Mouse (Mus musculus) cerebellum, adult 11 months (tissue): ENCODE measurements around the gene Col23a1.

Experiments used
- DNase-seq: peaks from one replicate; pipeline ENCODE4 v3.0.0; 2022

The Col23a1 gene

DNA sequence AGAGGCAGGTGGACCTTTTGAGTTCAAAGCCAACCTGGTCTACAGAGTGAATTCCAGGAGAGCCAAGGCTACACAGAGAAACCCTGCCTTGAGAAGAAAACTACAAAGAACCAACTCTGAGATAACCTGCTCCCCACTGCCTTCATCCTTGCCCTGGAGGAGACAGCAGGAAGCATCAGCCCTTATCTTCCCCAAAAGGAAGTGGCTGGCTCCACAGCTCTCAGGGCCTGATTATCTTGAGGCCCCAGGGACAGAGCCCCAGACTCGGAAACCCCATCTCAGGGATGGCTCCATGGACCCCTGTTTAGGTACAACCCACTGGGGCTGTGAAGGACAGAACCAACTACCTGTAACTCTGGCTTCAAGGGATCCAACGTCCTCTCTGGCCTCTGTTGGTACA lies 254.7 kb downstream of the Col23a1 start:
- DNase-seq, result no peak

DNA sequence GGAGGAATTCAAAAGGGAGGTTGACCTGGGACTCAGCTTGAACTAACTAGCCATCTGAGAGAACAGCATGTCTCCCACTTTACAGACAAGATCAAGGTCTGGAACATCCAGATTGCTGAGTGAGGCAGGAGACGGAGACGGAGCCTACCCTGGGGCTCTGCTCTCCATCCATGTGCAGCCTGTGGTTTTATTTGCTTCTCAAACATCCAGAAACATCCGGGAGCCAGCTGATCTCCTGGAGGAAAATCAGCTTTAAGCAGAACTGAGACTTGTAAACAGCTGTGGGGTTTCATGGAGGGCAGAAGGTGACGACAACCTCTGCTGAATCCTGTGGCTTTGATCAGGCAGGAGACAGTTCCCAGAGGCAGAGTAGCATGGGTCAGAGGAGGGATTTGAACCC lies 256.1 kb downstream of the Col23a1 start:
- DNase-seq, result no peak

DNA sequence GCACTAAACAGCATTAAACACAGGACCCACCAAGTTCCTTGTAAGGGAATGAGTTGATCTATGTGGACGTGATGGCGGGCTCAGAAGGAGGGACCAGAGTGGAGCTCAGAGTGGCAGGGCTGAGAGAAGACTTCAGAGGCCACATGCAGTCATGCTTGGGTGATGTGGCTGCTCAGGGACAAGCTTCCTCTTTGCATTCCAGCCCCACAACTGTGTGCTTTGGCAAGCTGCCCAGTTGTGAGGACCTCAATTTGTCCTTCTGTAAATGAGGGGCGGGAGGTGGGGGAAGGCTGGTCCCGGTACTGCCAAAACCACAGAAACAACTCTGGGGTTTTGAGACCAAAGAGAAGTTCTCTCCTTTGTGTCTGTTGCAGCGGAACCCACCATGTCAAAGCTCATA lies 261.5 kb downstream of the Col23a1 start:
- DNase-seq, result no peak

DNA sequence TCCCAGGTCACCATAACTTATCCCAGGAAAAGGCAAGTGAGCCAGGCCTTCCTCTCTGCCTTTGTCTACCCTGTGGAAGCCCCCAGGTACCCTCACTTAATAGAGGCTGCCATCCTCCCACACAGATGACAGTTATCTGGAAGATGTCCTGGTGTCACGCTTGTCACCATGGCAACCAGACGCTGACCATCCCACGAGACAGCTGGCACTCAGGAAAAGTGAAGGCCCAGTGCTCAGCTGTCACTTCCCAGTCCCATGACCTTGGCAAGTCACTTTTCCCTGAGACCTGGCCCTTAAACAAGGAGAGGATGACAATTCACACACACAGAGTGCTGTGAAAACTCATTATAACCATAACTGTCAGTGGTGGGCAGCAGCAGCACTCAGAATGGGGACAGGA lies 262.4 kb downstream of the Col23a1 start:
- DNase-seq, result no peak

DNA sequence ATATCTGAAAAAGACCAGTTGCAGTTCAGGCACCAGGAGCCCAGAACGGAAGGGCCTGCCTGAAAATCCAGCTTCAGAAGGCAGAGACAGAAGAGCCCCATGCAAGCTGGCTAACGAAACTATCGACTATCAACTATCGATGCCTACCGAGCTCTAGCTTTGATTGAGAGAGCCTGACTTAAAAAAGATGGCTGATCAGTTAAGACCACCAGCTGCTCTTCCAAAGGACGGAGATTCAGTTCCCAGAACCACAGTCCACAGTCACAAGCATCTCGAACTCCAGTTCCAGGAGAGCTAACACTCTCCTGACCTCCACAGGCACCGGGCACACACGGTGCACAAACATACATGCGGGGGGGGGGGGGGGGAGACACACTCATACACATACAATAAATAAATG lies 264.9 kb downstream of the Col23a1 start:
- DNase-seq, result no peak

DNA sequence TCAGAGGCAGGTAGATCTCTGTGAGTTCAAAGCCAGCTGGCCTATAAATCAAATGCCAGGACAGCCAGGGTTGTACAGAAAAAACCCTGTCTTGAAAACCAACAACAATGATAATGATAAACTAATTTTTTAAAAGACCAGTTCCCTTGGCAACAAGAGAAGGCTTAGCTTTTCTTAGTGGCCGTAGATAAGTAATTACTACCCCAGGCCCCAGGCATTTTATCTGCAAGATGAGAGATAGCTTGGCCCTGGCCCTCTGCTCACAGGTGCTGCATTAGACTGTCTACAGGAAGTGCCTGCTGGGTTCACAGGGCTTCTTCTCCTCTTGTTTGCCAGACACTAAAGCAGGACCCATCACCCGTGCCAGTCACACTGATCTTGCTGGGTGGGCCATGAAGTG lies 265.3 kb downstream of the Col23a1 start:
- DNase-seq, result no peak

DNA sequence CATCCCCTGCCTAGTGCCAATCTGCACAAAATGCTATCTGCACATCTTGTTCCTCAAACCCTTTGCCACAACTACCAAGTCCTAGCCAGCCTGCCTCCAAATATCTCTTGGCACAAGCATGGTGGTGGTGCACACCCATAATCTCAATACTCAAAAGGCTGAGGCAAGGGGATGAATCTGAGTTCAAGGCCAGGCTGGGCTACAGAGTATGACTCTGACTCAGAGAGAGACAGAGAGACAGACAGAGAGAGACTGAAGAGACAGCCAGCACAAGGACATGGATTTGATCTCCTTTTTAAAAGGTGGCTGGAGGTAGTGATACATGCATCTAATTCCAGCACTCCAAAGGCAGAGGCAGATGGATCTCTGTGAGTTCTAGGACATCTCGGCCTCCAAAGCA lies 273.6 kb downstream of the Col23a1 start:
- DNase-seq, result no peak

DNA sequence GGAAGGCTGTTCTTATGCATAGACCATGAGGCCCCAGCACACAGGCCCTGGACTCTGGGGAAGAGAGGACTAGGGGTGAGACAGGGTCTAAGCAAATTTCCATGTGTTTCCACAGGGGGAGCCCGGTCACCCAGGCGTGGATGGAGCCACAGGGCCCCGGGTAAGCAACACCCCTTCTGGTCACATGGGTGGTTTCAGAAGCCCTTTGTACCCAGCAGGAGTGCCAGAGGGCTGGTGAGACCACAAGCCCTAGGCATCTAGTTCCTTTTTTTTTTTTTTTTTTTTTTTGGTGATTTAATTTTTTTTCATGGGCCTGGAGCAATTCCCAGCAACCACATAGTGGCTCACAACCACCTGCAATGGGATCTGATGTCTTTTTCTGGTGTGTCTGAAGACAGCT lies 275.3 kb downstream of the Col23a1 start:
- no peak for DNase-seq

DNA sequence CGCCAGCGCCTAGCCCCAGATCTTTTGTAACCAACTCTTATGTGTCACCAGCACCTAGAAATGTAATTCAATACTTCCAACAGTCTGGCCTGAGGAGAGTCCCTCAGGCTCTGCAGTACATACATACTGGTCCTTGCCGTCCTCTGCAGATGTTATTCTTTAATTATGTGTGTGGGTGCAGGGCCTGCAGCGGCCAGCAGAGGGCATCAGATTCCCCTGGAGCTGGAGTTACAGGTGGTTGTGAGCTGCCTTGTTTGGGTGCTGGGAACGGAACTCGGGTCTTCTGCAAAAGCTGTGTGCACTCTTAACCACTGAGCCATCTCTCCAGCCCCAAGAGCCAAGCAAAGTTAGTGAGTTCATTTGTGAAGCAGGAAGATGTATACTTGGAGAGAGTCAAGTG lies 276.2 kb downstream of the Col23a1 start:
- DNase-seq, result no peak

DNA sequence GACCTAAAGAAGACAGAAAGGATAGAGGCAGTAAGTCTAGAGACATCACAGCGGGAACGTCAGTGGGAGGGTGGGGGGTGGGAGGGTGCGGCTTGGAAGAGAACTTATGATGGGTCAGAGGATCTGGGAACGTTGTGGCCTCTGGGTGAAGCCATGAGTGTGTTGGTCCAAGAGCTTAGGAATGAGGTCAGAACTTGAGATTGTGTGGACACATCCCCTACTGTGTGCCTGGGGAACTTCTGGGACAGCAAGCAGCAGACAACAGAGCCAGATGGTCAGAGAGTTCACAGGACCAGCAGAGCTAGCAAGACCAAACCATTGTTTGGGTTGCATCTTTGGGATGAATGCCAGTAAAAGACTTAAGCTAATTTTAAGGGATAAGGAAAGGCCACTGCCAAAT lies 279.1 kb downstream of the Col23a1 start:
- DNase-seq, result no peak

DNA sequence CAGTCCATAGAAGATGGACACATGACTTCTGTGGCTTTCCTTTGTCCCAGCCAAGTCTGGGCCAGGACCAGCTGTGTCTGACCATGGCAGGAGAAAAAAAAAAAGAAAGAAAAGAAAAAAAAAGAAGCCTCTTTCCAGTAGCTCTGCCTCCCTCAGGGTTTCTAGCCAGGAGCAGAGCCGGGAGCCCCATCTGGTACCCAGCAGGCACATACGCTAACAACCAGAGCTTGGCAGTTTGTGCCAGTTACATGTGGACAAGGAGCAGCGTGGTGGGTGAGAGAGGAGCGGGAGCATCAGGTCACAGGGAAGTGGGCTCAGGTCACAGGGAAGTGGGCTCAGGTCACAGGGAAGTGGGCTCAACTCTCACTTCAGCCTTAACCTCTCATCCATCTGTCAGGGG lies 286.7 kb downstream of the Col23a1 start:
- no peak for DNase-seq

DNA sequence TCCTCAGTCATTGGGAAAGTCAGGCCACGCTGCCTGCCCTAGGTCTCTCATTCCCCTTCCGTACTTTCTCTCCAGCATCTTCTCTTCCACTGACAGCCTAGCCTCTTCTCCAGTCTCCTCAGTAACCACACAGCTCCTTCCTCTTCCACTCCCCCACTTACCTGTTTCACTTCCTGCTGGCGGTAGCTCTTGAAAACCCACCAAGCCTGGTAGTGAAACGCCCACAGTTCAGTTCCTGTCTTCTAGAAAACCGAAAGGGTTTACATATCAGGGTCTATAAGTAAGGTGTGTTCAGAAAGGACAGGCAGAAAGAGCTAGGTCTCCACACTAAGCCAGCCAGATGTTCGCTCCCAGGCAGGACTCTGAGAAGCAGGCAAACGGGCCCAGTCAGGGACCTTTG lies 287.9 kb downstream of the Col23a1 start:
- no peak for DNase-seq

DNA sequence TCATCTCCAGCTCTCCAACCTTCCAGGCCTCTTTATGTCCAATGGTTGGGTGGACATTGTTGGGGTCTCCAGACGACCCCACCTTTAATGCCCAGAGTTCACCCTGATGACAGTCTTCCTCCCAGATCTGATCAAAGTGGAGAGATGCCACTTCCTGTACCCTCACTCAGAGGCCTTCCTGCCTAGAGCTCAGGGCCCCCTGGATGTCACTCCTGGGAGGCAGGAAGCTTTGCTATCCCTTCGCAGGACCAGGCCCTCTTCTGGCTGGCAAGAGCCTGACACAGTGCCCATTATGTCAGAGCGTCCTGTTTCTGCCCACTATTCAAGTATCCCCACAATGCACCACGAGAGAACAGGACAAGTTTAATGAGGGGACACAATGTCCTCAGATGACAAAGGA lies 289.3 kb downstream of the Col23a1 start:
- no peak for DNase-seq

DNA sequence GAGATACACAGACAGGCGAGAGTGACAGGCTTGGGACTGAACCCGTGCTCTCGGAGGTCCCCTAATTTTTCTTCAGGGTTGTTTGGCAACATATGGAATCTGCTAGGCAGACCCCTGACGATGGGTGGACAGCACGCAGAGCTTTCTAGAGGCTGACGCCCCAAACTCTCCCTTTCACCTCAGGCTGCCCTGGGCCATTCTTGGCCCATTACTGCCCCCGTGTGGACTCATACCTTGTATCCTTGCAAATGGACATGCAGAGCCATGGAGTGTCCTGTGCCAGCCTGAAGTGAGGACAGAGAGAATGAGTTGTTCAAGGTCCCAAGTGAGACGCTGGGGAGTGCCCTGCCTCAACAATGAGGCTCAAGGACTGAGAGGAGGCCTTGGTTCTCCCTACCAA lies 293.0 kb downstream of the Col23a1 start:
- DNase-seq, result peak; percentile 58

DNA sequence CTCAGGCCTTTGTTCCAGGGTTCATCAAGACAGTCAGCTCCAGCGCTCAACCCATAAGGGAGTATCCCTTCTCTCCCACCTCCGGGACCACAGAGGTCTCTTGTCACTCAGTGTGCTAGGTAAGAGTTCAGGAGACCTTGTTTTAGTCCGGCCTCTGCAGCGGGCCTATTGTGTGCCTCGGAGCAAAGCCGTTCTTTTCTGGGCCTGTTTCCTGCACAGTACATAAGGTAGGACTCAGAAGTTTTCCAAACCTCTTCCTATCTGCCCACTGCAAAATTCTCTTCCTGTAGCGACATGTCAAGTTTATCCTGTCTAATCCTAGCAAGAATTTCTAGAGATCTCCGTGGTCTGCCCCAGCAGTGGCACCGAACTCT lies 294.3 kb downstream of the Col23a1 start:
- no peak for DNase-seq

DNA sequence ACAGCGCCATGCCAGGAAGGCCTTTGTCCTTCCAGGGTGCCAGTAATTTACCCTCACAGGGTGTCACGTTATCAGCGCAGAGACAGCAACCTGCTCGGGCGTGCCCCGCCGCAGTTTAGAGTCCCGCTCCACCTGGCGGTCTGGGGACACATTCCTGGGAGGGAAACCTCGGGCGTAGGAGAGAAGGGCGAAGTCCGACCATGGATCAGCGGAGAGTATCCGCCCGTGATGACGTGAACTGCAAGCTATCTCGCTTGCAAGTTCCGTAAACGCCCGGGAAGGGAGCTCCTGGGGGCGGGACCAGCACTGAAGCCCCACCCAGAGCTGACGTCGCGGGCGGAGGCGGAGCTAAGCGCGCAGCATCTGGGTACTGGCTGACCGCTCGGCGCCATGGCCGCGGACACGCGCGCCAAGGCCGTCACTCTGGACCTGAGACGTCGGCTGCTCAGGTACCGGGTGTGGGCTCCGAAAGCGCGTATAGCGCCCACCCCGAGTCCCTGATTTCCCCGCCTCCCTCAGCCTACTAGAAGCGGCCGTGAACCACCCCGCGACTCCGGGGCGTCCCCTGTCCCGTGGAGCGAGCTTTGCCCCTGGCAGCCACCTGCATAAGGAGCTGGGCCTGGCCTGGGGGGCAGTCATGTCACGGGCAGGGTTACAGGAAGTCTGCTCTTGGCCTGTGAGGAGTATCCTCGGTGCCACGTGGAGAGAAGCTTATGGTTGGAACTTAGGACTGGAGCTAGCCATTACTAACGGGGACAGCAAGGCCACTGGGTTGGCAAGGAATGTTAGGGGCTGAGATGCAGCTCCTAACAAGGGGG lies 294.9 kb downstream of the Col23a1 start, which contains the start of gene Phykpl:
Gene Phykpl, plus strand, starts transcription at position 327 of the 818 bp plus-strand sequence.
- DNase-seq, result peak; percentile 96

DNA sequence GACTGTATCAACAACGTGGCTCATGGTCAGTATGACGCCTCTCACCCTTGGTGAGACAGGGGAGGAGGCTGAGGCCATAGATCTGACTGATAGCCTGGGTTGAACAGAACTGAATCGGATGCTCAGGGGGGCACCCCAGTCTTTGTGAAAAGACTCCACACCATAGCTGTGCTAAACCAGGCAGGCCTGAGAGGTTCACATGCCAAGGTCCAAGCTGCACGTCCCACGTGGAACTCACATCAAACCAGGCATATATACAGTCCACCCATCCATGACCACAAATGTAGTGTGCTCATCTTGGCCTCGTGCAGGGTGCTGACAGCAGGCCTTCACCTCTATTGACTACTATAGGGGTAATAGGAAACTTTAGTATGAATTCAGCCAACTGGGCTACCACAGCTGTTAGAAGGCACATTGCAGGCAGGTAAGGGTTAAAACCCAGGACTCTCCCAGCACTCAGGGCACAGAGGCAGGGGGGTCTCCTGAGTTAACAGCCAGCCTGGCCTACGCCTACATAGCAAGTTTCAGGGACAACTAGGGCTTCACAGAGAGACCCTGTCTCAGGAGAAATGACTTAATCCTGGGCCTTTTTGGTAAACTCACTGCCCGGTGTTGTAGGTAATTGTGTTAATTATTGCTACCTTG lies 296.0 kb downstream of the Col23a1 start:
- no peak for DNase-seq

DNA sequence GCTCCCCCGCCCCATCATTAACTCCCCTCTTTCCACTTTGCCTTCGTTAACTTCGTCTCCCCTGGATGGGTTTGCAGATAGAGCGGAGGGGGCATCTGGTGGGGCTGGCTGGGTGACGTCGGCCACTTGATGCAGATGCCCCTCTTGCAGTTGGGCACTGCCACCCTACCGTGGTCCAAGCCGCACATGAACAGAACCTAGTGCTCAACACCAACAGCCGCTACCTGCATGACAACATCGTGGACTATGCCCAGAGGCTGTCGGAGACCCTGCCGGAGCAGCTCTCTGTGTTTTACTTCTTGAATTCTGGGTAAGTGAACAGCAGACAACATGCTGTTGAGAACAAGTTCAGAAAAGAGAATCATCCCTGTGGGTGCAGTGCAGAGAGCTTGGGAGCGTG lies 296.7 kb downstream of the Col23a1 start:
- DNase-seq, result no peak

DNA sequence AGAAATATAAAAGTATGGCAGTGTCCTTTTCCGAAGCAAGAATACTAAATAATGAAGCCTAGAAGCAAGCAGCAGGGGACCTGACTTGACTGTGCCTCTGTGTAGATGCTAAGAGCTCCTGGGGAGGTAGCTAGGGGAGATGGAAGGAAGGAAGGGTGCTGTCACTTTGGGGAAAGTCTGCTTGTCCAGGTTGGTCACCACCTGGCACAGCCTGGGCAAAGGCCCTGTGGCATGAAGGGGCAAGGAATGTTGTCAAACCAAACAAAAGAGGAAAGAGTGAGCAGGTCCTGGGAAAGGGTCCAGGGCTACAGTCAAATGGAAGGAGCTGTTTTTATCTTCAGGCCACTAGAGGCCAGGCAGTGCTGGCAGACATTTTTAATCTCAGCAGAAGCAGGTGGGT lies 297.3 kb downstream of the Col23a1 start:
- DNase-seq, result no peak

DNA sequence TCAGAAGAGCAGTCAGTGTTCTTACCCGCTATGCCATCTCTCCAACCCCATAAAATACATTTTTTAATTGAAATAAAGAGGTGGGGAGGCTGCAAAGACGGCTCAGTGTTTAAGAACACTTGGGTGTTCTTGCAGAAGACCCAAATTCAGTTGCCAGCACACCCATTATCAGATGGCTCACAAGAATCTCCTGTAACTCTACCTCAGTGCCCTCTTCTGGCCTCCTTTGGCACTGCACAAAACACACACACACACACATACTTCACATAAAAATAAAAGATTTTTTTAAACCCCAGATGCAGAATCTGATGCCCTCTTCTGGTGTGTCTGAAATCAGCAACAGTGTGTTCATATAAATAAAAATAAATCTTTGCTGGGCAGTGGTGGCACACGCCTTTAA lies 299.1 kb downstream of the Col23a1 start:
- no peak for DNase-seq

DNA sequence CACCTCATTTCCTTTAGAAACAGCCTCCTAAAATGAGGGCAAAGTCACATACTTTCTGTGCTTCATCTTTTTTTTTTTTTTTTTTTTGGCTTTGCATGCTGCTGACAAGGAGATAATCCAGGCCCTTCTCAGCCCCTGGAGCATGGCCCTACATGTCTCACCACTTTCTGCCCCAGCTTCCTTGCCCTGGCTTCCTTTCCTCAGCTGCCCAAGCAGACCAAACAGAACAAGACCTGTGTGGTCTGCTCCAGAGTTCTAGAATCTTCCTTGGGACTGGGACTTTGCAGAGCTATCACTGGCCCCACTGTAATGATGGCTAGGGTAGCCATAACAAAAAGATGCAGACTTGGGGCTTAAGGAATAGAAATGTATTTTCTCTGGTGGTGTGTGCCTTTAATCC lies 300.3 kb downstream of the Col23a1 start:
- DNase-seq, result no peak

DNA sequence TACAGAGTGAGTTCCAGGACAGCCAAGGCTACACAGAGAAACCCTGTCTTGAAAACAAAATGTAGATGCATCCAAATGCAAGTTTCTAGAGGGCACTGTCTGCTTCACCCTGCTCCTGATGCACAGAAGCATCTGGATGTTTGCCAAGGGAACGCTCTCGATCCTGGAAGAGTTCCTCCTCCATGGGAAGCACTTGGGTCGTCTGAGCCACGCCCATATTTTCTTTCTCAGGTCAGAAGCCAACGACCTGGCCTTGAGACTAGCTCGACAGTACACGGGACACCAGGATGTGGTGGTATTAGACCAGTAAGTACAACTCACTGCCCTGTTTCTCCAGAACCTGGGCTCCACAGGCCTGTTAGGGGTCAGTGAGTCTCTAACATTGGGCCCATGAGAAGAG lies 301.4 kb downstream of the Col23a1 start:
- no peak for DNase-seq

DNA sequence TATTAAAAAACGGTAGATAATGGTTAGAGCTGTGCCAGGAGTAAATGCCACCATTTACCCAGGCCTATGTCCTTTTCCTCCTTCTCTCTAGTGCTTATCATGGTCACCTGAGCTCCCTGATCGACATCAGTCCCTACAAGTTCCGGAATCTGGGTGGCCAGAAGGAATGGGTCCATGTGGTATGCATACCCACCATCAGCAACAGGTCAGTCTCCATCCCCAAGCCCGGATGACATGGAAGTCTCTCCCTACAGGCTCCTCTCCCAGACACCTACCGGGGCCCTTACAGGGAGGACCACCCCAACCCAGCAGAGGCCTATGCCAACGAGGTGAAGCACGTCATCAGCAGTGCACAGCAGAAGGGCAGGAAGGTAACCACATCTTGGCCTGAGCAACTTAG lies 302.2 kb downstream of the Col23a1 start:
- no peak for DNase-seq

DNA sequence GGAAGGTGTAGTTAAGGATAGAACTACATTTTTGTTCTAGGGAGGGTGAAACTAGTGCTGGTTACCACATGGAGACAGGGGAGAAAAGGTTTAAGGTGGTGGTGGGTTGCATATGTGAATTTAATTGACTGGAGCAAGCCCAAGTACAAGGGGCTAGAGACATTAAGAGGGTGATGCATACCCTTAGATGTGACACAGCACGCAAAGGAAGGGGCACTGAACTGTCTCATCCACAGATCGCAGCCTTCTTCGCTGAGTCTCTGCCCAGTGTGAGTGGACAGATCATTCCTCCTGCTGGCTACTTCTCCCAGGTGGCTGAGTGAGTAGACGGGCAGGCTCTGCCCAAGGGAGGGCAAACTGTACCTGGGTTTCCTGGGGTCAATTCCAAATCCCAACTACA lies 303.6 kb downstream of the Col23a1 start:
- no peak for DNase-seq

DNA sequence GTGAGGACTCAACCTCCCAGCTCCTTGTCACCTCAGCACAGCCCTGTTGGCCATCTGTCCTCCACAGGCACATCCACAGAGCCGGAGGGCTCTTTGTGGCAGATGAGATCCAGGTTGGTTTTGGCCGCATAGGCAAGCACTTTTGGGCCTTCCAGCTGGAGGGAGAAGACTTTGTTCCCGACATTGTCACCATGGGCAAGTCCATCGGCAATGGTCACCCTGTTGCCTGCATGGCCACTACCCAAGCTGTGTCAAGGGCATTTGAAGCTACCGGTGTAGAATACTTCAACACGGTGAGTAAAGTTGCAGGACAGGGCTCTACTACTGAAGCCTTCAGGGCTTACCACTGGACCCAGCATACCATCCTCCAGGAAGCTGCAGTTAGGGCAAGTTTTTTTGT lies 304.1 kb downstream of the Col23a1 start:
- DNase-seq, result no peak
